Mouse (Mus musculus): Measurements from ENCODE around the gene Ing5.
"Not testable (repeated sequence)": the region's sequence is repeated elsewhere in the genome, so short reads cannot be mapped to it uniquely, and the experiment has no call there.

The Ing5 gene

GRCm38 (mm10) chr1:93803556-93804507, at the start of gene Ing5:
Gene Ing5 (plus strand): TSS chr1:93803965.
- peak; percentile 100 for DNase-seq

- DNase-seq, result peak; percentile 99
Measured at GRCm38 (mm10) chr1:93754573-93755290, 49.0 kb upstream of the Ing5 start, which contains the start of gene Thap4. Gene Thap4 (minus strand): TSS chr1:93754864.

- DNase-seq, result no peak
Measured at GRCm38 (mm10) chr1:93755291-93755610, 48.5 kb upstream of the Ing5 start.

- DNase-seq, result no peak
Measured at GRCm38 (mm10) chr1:93755618-93756017, 48.1 kb upstream of the Ing5 start.

GRCm38 (mm10) chr1:93756154-93756553, 47.6 kb upstream of the Ing5 start:
- no peak for DNase-seq

GRCm38 (mm10) chr1:93760076-93760475, 43.7 kb upstream of the Ing5 start:
- DNase-seq, result no peak

GRCm38 (mm10) chr1:93763531-93763930, 40.2 kb upstream of the Ing5 start:
- not testable (repeated sequence) for DNase-seq

GRCm38 (mm10) chr1:93764871-93765591, 38.7 kb upstream of the Ing5 start:
- DNase-seq, result no peak

GRCm38 (mm10) chr1:93767600-93767999, 36.2 kb upstream of the Ing5 start:
- DNase-seq, result no peak

- no peak for DNase-seq
Measured at GRCm38 (mm10) chr1:93769901-93770300, 33.9 kb upstream of the Ing5 start.

GRCm38 (mm10) chr1:93776686-93777085, 27.1 kb upstream of the Ing5 start:
- DNase-seq, result no peak

GRCm38 (mm10) chr1:93786912-93787311, 16.9 kb upstream of the Ing5 start:
- no peak for DNase-seq

GRCm38 (mm10) chr1:93794526-93794925, 9.2 kb upstream of the Ing5 start:
- DNase-seq, result no peak

GRCm38 (mm10) chr1:93795886-93796285, 7.9 kb upstream of the Ing5 start:
- no peak for DNase-seq

GRCm38 (mm10) chr1:93800670-93801503, 2.9 kb upstream of the Ing5 start:
- peak; percentile 87 for DNase-seq

GRCm38 (mm10) chr1:93801741-93802238, 2.0 kb upstream of the Ing5 start, which contains the start of gene Dtymk:
Gene Dtymk (minus strand): TSS chr1:93801934.
- peak; percentile 99 for DNase-seq

GRCm38 (mm10) chr1:93802771-93803170, 994 bp upstream of the Ing5 start:
- no peak for DNase-seq

- no peak for DNase-seq
Measured at GRCm38 (mm10) chr1:93804818-93805217, 1.1 kb downstream of the Ing5 start.

- peak; percentile 93 for DNase-seq
Measured at GRCm38 (mm10) chr1:93805221-93805951, 1.6 kb downstream of the Ing5 start.

GRCm38 (mm10) chr1:93808871-93809270, 5.1 kb downstream of the Ing5 start:
- peak; percentile 80 for DNase-seq

- peak; percentile 82 for DNase-seq
Measured at GRCm38 (mm10) chr1:93810011-93810410, 6.2 kb downstream of the Ing5 start.

Data from heart, adult 11 months (tissue).